Mouse (Mus musculus): ENCODE measurements around the gene Cand2. TPM values are rescaled to one million over a fixed set of nuclear protein-coding genes. Genes with fewer than 3 reads are reported as not detected.

The Cand2 gene
- total RNA-seq, 1 experiment, result 10.7 TPM

DNA sequence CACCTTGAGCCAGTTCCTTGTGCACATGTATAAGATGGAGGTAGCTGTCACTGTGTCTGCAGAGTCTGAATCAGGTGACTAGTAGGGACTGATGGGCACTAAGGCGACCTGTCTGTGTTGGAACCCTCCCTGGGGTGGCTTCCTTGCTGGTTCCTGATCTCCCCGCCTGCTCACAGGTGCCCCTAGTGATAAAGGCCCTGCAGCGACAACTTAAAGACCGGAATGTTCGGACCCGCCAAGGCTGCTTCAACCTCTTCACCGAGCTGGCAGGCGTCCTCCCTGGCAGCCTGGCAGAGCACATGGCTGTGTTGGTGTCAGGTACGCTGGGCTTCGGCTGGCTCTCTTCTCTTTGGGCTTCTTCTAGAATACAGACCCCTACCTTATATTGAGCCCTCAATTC lies 16.7 kb downstream of the Cand2 start:
- Histone ChIP-seq H3K9me3 (ENCODE audit: control insufficient read depth, insufficient read depth, low read depth, low read length) (no peaks in the 10 kb centered on the region), H3K9ac (ENCODE audit: insufficient read depth, low read depth, low read length, poor library complexity, severe bottlenecking) (no peak overlapping the region), H3K27ac (ENCODE audit: insufficient read depth, low read depth, low read length, poor library complexity, severe bottlenecking) (no peak overlapping the region), H3K4me1 (ENCODE audit: control insufficient read depth in 2 of 2, insufficient read depth in 2 of 2, low read length in 2 of 2, poor library complexity in 1 of 2) (peaks cover 0 to 4% of the 10 kb centered on the region in 2 experiments; a peak in 2 of 4 replicates), H3K4me3 (ENCODE audit: insufficient read depth in 1 of 2, low read depth in 1 of 2, low read length in 2 of 2, poor library complexity in 1 of 2, severe bottlenecking in 1 of 2) (no peak overlapping the region), H3K36me3 (ENCODE audit: control insufficient read depth, insufficient read depth, low read length, poor library complexity, severe bottlenecking) (peaks cover 50% of the 10 kb centered on the region; the same call in 1 of the 2 replicates)
- in situ Hi-C loops (cut with MboI; ENCODE audit: low sequenced_read_pairs in 2 of 2, unreplicated experiment in 2 of 2), result no loop called here
- no peak for DNase-seq (ENCODE audit: low read depth, low spot score)
- TF ChIP-seq HCFC1 (IDR thresholded peaks at IDR 0.05; ENCODE audit: borderline replicate concordance, insufficient read depth, low read length), result no peak

DNA sequence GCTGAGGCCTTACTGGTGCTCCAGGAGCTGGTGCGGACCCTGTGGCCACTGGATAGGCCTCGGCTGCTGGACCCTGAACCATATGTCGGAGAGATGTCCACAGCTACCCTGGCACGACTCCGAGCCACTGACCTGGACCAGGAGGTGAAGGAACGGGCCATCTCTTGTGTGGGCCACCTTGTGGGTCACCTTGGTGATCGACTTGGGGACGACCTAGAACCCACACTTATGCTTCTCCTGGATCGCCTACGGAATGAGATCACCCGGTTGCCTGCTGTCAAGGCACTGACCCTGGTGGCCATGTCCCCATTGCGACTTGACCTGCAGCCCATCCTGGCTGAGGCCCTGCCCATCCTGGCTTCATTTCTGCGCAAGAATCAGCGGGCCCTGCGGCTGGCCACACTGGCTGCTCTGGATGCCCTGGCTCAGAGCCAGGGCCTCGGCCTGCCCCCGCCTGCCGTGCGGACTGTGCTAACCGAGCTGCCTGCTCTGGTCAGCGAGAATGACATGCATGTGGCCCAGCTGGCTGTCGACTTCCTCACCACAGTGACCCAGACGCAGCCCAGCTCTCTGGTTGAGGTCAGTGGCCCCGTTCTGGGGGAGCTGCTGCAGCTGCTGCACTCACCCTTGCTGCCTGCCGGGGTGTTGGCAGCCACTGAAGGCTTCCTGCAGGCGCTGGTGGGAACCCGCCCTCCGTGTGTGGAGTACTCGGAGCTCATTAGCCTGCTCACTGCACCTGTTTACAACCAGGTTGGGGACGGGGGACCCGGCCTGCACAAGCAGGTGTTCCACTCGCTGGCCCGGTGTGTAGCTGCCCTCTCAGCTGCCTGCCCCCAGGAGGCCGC lies 17.7 kb downstream of the Cand2 start:
- Histone ChIP-seq H3K27ac (ENCODE audit: insufficient read depth, low read depth, low read length, poor library complexity, severe bottlenecking) (no peak overlapping the region), H3K36me3 (ENCODE audit: control insufficient read depth, insufficient read depth, low read length, poor library complexity, severe bottlenecking) (peaks cover 47% of the 10 kb centered on the region), H3K4me1 (ENCODE audit: control insufficient read depth in 2 of 2, insufficient read depth in 2 of 2, low read length in 2 of 2, poor library complexity in 1 of 2) (peaks cover 0 to 4% of the 10 kb centered on the region in 2 experiments; a peak in 2 of 4 replicates), H3K9me3 (ENCODE audit: control insufficient read depth, insufficient read depth, low read depth, low read length) (no peaks in the 10 kb centered on the region), H3K9ac (ENCODE audit: insufficient read depth, low read depth, low read length, poor library complexity, severe bottlenecking) (peak overlapping the region; percentile 32; the same call in 1 of the 2 replicates), H3K4me3 (ENCODE audit: insufficient read depth in 1 of 2, low read depth in 1 of 2, low read length in 2 of 2, poor library complexity in 1 of 2, severe bottlenecking in 1 of 2) (peak overlapping the region; percentile 14 to 16; a peak in 2 of 4 replicates)
- TF ChIP-seq CHD2 (IDR thresholded peaks at IDR 0.05; ENCODE audit: low read depth, low read length), result no peak
- TF ChIP-seq ZNF384 (IDR thresholded peaks at IDR 0.05; ENCODE audit: low read depth, low read length), result no peak
- no peak for TF ChIP-seq ZC3H11A (IDR thresholded peaks at IDR 0.05; ENCODE audit: borderline replicate concordance, low read depth, low read length)
- no peak for TF ChIP-seq HCFC1 (IDR thresholded peaks at IDR 0.05; ENCODE audit: borderline replicate concordance, insufficient read depth, low read length)
- no peak for TF ChIP-seq MAFK (IDR thresholded peaks at IDR 0.05; ENCODE audit: insufficient read depth, low read depth, low read length)
- in situ Hi-C loops (cut with MboI; ENCODE audit: low sequenced_read_pairs in 2 of 2, unreplicated experiment in 2 of 2), result no loop called here
- no peak for DNase-seq (ENCODE audit: low read depth, low spot score)

GRCm38 (mm10) chr6:115792691-115793215 lies 18.4 kb downstream of the Cand2 start:
- in situ Hi-C loops (cut with MboI; ENCODE audit: low sequenced_read_pairs in 2 of 2, unreplicated experiment in 2 of 2), result no loop called here
- peaks cover 52% of the 10 kb centered on the region for H3K36me3 ChIP-seq (ENCODE audit: control insufficient read depth, insufficient read depth, low read length, poor library complexity, severe bottlenecking)
- TF ChIP-seq MAFK (IDR thresholded peaks at IDR 0.05; ENCODE audit: insufficient read depth, low read depth, low read length) (no peak), ZC3H11A (IDR thresholded peaks at IDR 0.05; ENCODE audit: borderline replicate concordance, low read depth, low read length) (no peak), CHD2 (IDR thresholded peaks at IDR 0.05; ENCODE audit: low read depth, low read length) (no peak), HCFC1 (IDR thresholded peaks at IDR 0.05; ENCODE audit: borderline replicate concordance, insufficient read depth, low read length) (no peak), ZNF384 (IDR thresholded peaks at IDR 0.05; ENCODE audit: low read depth, low read length) (no peak)
- DNase-seq (ENCODE audit: low read depth, low spot score), result no peak
- H3K4me1 ChIP-seq (ENCODE audit: control insufficient read depth in 2 of 2, insufficient read depth in 2 of 2, low read length in 2 of 2, poor library complexity in 1 of 2), result peaks cover 0 to 4% of the 10 kb centered on the region in 2 experiments; a peak in 2 of 4 replicates
- peak overlapping the region; percentile 14 to 16; a peak in 2 of 4 replicates for H3K4me3 ChIP-seq (ENCODE audit: insufficient read depth in 1 of 2, low read depth in 1 of 2, low read length in 2 of 2, poor library complexity in 1 of 2, severe bottlenecking in 1 of 2)
- peak overlapping the region; percentile 32; the same call in 1 of the 2 replicates for H3K9ac ChIP-seq (ENCODE audit: insufficient read depth, low read depth, low read length, poor library complexity, severe bottlenecking)
- H3K9me3 ChIP-seq (ENCODE audit: control insufficient read depth, insufficient read depth, low read depth, low read length), result no peaks in the 10 kb centered on the region
- no peak overlapping the region for H3K27ac ChIP-seq (ENCODE audit: insufficient read depth, low read depth, low read length, poor library complexity, severe bottlenecking)

GRCm38 (mm10) chr6:115801811-115802210 lies 27.5 kb downstream of the Cand2 start:
- H3K9ac ChIP-seq (ENCODE audit: insufficient read depth, low read depth, low read length, poor library complexity, severe bottlenecking), result no peak overlapping the region
- H3K9me3 ChIP-seq (ENCODE audit: control insufficient read depth, insufficient read depth, low read depth, low read length), result no peaks in the 10 kb centered on the region
- H3K4me1 ChIP-seq (ENCODE audit: control insufficient read depth in 2 of 2, insufficient read depth in 2 of 2, low read length in 2 of 2, poor library complexity in 1 of 2), result peaks cover 0 to 4% of the 10 kb centered on the region in 2 experiments; a peak in 2 of 4 replicates
- no peak for TF ChIP-seq HCFC1 (IDR thresholded peaks at IDR 0.05; ENCODE audit: borderline replicate concordance, insufficient read depth, low read length)
- TF ChIP-seq ZNF384 (IDR thresholded peaks at IDR 0.05; ENCODE audit: low read depth, low read length), result no peak
- TF ChIP-seq ZC3H11A (IDR thresholded peaks at IDR 0.05; ENCODE audit: borderline replicate concordance, low read depth, low read length), result no peak
- no peak for TF ChIP-seq MAFK (IDR thresholded peaks at IDR 0.05; ENCODE audit: insufficient read depth, low read depth, low read length)
- no peak for TF ChIP-seq CHD2 (IDR thresholded peaks at IDR 0.05; ENCODE audit: low read depth, low read length)
- H3K36me3 ChIP-seq (ENCODE audit: control insufficient read depth, insufficient read depth, low read length, poor library complexity, severe bottlenecking), result peaks cover 55% of the 10 kb centered on the region
- no peak overlapping the region for H3K27ac ChIP-seq (ENCODE audit: insufficient read depth, low read depth, low read length, poor library complexity, severe bottlenecking)
- DNase-seq (ENCODE audit: low read depth, low spot score), result no peak
- H3K4me3 ChIP-seq (ENCODE audit: insufficient read depth in 1 of 2, low read depth in 1 of 2, low read length in 2 of 2, poor library complexity in 1 of 2, severe bottlenecking in 1 of 2), result no peak overlapping the region
- in situ Hi-C loops (cut with MboI; ENCODE audit: low sequenced_read_pairs in 2 of 2, unreplicated experiment in 2 of 2), result no loop called here
